Mouse (Mus musculus) cerebellum, adult 9-10 months (tissue): ENCODE data around the gene Eme1.

Experiments
- DNase-seq: peaks from one replicate; pipeline ENCODE4 v3.0.0; 2022

Gene Eme1

DNA sequence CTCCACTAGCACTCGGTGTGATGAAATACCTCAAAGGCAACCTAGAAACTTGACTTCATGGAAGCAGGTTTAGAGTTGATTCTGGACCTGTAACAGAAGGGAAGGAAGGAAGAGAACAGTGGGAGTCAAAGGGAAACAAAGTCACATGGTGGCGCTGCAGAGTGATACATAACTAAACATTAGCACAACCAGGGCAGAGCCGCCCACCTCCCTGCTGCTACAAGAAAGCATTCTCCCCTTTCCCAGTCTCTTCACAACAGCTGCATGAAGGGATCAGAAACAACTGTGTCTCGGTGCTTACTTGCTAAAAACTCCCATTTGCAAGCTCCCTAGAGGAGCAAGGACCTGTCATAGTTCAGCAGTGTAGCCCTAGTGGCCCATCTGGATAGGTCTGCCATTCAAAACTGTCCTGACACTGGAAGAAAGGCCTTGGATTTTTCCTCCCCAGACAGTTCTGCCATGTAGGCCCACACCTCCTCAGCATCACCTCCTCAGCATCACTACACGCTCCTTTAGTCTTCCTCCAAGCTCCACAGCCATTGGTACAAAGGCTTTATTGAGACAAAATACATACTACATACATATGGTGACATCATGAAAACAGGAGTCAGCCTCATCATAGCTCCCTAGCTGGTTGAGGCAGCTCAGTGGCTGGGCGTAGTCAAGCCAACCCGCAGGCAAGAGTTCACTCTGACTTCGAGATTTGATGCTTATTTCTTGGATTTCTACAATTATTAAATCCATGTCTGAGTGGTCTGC lies 9.1 kb downstream of the Eme1 start:
- DNase-seq: no peak

DNA sequence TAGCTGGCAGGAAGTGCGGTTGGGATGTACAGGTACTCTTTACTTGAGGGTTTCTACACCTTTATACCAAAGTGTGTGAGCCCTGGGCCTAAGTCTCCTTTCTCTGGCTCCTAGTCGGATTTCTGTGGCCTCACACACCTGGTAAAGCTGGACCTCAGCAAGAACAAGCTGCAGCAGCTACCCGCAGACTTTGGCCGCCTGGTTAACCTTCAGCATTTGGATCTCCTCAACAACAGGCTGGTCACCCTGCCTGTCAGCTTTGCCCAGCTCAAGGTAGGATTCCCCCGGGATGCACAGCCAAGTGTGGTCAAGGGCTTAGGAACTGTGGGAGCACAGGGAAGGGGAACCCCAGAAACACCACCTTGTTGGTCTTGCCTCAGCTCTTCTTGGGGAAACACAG lies 19.3 kb downstream of the Eme1 start:
- DNase-seq: no peak

GRCm38 (mm10) chr11:94632988-94633387 lies 20.8 kb downstream of the Eme1 start:
- no peak for DNase-seq

- no peak for DNase-seq
These were observed 21.8 kb downstream of the Eme1 start for GRCm38 (mm10) chr11:94631969-94632368.

GRCm38 (mm10) chr11:94630199-94631011 lies 23.4 kb downstream of the Eme1 start:
- peak; percentile 31 for DNase-seq

DNA sequence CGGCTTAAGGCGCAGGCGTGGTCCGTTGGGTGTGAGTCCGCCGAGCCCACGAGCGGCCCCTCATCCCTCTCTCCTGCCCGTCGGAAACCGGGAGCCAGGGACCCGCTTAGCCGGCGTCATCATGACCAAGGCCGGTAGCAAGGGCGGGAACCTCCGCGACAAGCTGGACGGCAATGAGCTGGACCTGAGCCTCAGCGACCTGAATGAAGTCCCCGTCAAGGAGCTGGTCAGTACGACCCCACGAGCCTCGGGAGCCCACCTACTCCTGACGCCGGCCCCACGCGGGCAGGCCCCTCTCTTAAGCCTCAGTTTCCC lies 23.9 kb downstream of the Eme1 start:
- no peak for DNase-seq

- peak; percentile 92 for DNase-seq
These were observed 24.4 kb downstream of the Eme1 start, which contains the start of gene Lrrc59 for GRCm38 (mm10) chr11:94629199-94629883. TSS of gene Lrrc59 (plus strand) at chr11:94629767.

DNA sequence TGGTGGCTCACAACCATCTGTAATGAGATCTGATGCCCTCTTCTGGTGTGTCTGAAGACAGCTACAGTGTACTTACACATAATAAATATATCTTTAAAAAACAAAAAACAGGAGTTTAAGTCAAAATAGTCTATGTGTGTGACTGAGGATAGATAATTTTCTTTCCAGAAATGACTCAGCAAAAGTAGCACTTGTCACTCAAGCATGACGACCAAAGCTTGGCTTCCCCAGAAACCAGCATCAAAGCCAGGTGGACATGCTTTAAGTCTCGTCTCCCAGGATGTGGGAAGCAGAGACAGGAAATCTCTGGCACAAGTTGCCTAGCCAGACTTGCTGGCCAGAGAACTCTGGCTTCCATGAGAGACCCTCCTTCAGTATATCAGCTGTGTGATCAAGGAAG lies 31.6 kb downstream of the Eme1 start:
- DNase-seq: no peak

GRCm38 (mm10) chr11:94621458-94621852 lies 32.3 kb downstream of the Eme1 start:
- no peak for DNase-seq

GRCm38 (mm10) chr11:94620766-94621457 lies 32.9 kb downstream of the Eme1 start:
- no peak for DNase-seq

GRCm38 (mm10) chr11:94617646-94618045 lies 36.1 kb downstream of the Eme1 start:
- DNase-seq: no peak

DNA sequence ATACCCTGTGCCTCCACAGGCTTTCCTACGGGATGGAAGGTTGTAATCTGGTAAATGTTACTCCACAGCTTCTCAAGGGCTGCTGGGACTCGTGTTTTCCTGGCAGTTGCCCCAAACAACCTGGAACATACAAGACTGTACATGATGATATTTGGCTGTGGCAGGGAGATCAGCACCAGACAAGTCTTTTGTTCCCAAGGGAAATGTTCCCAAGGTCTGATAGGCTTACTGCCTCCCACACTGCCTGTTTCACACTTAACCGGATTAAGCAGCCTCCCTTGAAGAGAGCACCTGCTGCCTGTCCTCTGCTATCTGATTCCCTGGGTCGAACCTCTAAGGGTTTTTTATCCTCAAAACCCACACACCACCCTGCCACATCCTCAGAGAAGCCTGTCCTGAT lies 38.3 kb downstream of the Eme1 start:
- no peak for DNase-seq

DNA sequence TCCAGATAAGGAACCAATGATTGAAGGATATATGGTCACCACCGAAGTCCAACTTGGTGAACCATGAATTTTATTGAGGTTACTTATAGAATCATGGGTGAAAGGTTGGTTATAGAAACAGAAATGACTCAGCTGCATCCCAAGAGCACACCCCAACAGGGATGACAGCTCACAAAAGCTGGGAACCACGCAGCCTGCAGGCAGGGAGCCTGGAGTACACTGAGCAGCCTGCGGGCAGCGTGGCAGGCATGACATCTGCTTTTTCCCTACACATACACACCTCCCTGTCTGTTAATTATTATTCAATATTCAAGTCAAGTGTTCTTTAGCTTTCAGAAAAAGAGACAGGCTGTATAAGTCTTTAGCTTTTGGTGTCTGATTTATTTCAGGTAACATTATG lies 39.2 kb downstream of the Eme1 start:
- no peak for DNase-seq

- DNase-seq: no peak
These were observed 42.7 kb downstream of the Eme1 start for GRCm38 (mm10) chr11:94610744-94611740.

DNA sequence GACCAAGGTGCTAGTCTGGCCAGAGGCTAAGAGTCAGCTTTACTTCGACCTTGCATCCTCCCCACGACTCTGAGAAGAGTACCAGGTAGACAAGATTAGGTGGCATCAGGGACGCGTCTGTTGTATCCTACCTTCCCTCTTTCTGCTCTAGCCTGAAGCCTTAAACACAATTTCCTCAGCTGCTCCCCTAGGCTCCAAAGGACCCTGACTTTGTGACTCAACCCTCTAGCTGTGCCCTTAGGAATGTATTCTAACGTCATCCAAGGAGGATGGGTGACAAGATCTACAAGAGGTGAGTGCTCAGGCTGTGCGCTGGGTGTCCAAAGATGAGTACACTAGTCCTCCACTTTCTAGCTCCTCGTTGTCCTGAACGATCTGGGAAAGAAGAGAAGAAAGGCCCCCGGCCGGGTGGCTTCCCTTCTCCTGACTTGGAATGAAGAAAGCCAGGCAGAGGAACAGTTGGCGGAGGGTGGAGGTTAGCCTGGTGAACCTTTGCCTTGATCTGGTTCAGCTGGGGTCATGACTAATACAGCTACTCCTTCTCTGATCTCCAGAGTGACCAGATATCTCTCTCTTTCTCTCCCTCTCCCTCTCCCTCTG lies 51.3 kb downstream of the Eme1 start:
- DNase-seq: no peak

DNA sequence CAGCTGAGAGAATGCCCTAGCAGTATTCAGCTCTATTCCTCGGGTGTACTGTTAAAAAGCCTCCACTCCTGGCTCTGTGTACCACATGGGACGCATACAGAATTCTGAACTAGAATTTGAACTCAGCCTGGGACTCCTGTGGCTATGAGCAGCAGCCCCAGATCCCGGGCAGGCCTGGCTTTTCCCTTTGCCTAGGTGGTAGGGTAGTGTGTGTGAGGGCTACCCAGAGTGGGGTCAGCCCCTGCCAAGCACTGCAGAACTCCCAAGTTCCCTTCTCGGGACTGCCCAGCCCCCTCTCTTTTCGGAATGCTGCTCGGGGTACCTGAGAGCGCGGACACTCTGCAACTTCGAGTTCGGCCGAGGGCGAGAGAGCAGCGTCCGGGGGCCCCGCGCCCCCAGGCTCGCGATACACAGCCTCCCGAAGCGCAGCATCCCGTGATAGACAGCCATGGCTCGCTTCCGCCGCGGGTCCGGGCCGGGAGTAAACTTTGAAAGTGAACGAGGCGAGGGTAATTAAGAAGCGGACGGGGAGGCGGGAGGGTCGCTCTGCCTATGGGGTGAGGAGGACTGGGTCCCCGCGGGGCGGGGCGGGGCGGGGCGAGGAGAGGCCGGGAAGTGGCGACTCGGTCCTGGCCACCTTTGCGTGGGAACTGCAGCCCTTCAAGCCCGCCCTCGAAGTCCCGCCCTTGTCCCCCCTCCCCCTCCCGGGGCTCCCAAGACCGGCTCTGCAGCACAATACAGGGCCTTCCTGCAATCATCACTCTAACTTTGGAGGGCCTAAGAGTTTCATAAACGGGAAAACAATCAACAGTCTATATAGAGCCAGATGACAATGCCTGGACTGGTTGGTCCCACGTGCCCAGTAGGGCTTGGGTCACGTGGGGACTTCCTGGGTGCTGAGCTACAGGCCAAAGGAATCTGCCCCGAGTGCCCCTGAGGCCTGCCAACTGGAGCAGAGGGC lies 52.2 kb downstream of the Eme1 start, which contains the start of gene Acsf2:
Acsf2 (minus strand) TSS at position 551 of the 961 bp plus-strand sequence.
- no peak for DNase-seq

- DNase-seq: no peak
These were observed 53.3 kb downstream of the Eme1 start for GRCm38 (mm10) chr11:94600447-94600846.

DNA sequence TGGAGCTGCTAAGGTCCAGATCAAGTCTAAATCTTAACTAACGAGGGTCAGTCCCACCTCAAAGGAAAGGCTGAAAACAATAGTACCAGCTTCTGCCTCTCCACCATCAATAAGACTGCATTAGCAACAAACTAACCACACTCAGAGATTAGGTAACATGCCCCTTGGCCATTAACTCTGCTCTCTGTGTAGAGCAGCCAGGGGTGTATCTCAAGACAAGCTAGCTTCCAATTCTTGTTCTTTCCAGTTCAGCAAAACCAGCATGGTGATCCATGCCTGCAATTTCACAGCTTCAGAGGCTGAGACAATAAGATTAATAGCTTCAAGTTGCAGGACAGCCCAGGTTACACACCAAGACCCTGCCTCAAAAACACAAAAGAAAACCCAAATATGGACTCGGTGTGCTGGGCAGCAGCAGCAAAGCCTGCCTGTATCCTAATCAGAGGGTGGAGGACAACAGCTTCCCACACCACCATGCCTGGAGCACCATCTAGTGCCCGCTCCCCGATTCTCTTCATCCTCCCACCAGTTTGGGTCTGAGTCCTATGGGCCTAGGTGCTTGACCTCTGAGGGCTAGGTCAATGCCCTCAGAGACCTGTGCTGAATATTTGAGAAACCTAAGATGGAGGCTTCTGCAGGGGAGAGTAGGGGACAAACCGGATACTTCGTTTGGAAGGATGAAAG lies 55.2 kb downstream of the Eme1 start:
- DNase-seq: no peak

- no peak for DNase-seq
These were observed 56.4 kb downstream of the Eme1 start for GRCm38 (mm10) chr11:94597319-94597718.
